Mouse (Mus musculus) intestine, embryonic 16.5 days (tissue): ENCODE results near the gene Ing1. TPM values are rescaled to one million over a fixed set of nuclear protein-coding genes. Genes with fewer than 3 reads are reported as not detected.

Experiments used
- ATAC-seq: fragments of 200-750 bp; cut with Nextera tagmentation; 2 replicates; pipeline ENCODE4 v1.8.0; 2017; ENCODE audit warnings: moderate TSS enrichment, moderate library complexity
- H3K27ac ChIP-seq: fragments of 300-500 bp; sonication (generic); 2 replicates; pipeline ENCODE4 v1.5.1; 2014; ENCODE audit warnings: mild to moderate bottlenecking, low read length
- H3K27me3 ChIP-seq: fragments of 300-500 bp; sonication (generic); replicated peaks from 2 replicates; pipeline ENCODE4 v1.6.1; 2014; ENCODE audit warnings: low read length, control low read depth, mixed read lengths; ENCODE audit not compliant: control insufficient read depth, insufficient read depth
- H3K36me3 ChIP-seq: fragments of 300-500 bp; sonication (generic); 2 replicates; pipeline ENCODE4 v1.6.1; 2014; ENCODE audit warnings: low read length, control low read depth; ENCODE audit not compliant: control insufficient read depth, insufficient read depth
- H3K4me1 ChIP-seq: fragments of 300-500 bp; sonication (generic); 2 replicates; pipeline ENCODE4 v1.6.1; 2014; ENCODE audit warnings: low read length, control low read depth, mixed read lengths; ENCODE audit not compliant: control insufficient read depth, insufficient read depth
- H3K4me2 ChIP-seq: fragments of 300-500 bp; sonication (generic); 2 replicates; pipeline ENCODE4 v1.6.1; 2014; ENCODE audit warnings: low read depth, low read length, control low read depth
- H3K4me3 ChIP-seq: fragments of 300-500 bp; sonication (generic); 2 replicates; pipeline ENCODE4 v1.5.1; 2014; ENCODE audit warnings: mild to moderate bottlenecking, low read length
- H3K9ac ChIP-seq: fragments of 300-500 bp; sonication (generic); 2 replicates; pipeline ENCODE4 v1.6.1; 2014; ENCODE audit warnings: low read depth, low read length
- H3K9me3 ChIP-seq: fragments of 300-500 bp; sonication (generic); 2 replicates; pipeline ENCODE4 v1.6.1; 2016; ENCODE audit warnings: low read length, control low read depth; ENCODE audit not compliant: control insufficient read depth
- WGBS: fragments of 180-500 bp; shearing (Covaris S2); extraction: QIAGEN DNeasy Blood & Tissue Kit; methylation state at CpG from one replicate; pipeline ENCODE4 v1.1.7; 2014; 5-methylcytosine and 5-hydroxymethylcytosine counted together
- polyA plus RNA-seq: library from polyadenylated mRNA; unstranded; fragments of >200 nt; fragmentation: Nextera tagmentation; extraction: Ambion mirVana; gene quantifications from 2 replicates; pipeline ENCODE4 v1.2.1, GENCODE M21; 2015

Ing1 gene
- polyA plus RNA-seq, 1 experiment from 2014 or later: 22.0 TPM

- no peaks in the 10 kb centered on the region for H3K27me3 ChIP-seq
- no peaks in the 10 kb centered on the region for H3K36me3 ChIP-seq
- no peak for ATAC-seq
- H3K27ac ChIP-seq: no peak overlapping the region
- H3K4me1 ChIP-seq: no peaks in the 10 kb centered on the region
- no peak overlapping the region for H3K4me3 ChIP-seq
- H3K9me3 ChIP-seq: no peaks in the 10 kb centered on the region
- 81% methylated on average over 5 of the region's 5 CpGs for WGBS
- H3K9ac ChIP-seq: no peak overlapping the region
- H3K4me2 ChIP-seq: no peak overlapping the region
Measured at GRCm38 (mm10) chr8:11600301-11600951, 45.1 kb downstream of the Ing1 start.

- H3K36me3 ChIP-seq: no peaks in the 10 kb centered on the region
- no peaks in the 10 kb centered on the region for H3K9me3 ChIP-seq
- H3K27ac ChIP-seq: no peak overlapping the region
- 34% methylated on average over 14 of the region's 14 CpGs for WGBS
- no peak overlapping the region for H3K4me2 ChIP-seq
- ATAC-seq: peak; percentile 58
- H3K4me3 ChIP-seq: no peak overlapping the region
- H3K9ac ChIP-seq: 0 out of 2 replicates have a peak overlapping the region, but pooled peaks have one; percentile 7
- H3K27me3 ChIP-seq: no peaks in the 10 kb centered on the region
- no peaks in the 10 kb centered on the region for H3K4me1 ChIP-seq
Measured at GRCm38 (mm10) chr8:11602006-11602680, 46.8 kb downstream of the Ing1 start.

DNA sequence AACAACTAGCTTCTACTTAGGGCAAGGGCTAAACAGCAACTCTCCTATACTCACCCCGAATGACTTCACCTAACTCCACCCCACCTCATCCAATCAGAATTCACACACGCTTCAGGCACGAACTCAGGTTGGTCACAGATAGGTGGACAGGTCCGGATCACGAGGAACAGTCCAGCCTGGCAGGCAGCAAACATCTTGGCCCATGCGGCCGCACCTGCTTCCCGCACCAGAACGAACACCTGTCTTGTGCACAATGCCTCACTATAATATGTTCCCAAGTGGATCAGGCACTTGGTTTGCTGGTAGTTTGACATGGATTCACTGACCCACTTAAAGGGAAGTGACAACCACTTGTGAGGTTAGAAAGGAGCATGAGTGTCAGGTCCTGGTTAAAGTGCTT, 53.5 kb downstream of the Ing1 start:
- H3K4me3 ChIP-seq: no peak overlapping the region
- ATAC-seq: no peak
- no peaks in the 10 kb centered on the region for H3K9me3 ChIP-seq
- no peak overlapping the region for H3K27ac ChIP-seq
- H3K36me3 ChIP-seq: peaks cover 16% of the 10 kb centered on the region
- 98% methylated on average over 9 of the region's 9 CpGs for WGBS
- H3K4me1 ChIP-seq: no peaks in the 10 kb centered on the region
- H3K9ac ChIP-seq: no peak overlapping the region
- no peaks in the 10 kb centered on the region for H3K27me3 ChIP-seq
- no peak overlapping the region for H3K4me2 ChIP-seq

Other genes starting within 250 kb of the Ing1 start
- 39.1 and 50.2 TPM in 2 replicates for gene Col4a2, start 242.8 kb upstream of the Ing1 start, polyA plus RNA-seq
- gene Col4a1, start 242.7 kb upstream of the Ing1 start, polyA plus RNA-seq: 136 and 172 TPM in 2 replicates
- gene Rab20, start 76.9 kb upstream of the Ing1 start, polyA plus RNA-seq: 25.5 and 27.6 TPM in 2 replicates
- 96.8 and 105 TPM in 2 replicates for gene Naxd, start 58.1 kb upstream of the Ing1 start, polyA plus RNA-seq
- 28.6 and 32.5 TPM in 2 replicates for gene Cars2, start 4.8 kb upstream of the Ing1 start, polyA plus RNA-seq
- gene Ankrd10, start 80.2 kb downstream of the Ing1 start, polyA plus RNA-seq: 68.9 and 73.5 TPM in 2 replicates
- not detected in 2 replicates for gene 1700016D06Rik, start 145.5 kb downstream of the Ing1 start, polyA plus RNA-seq
- 23.9 and 24.0 TPM in 2 replicates for gene Arhgef7, start 172.2 kb downstream of the Ing1 start, polyA plus RNA-seq